Mouse (Mus musculus): Measurements from ENCODE around the gene Nab2.

The Nab2 gene

GRCm38 (mm10) chr10:127615591-127615990, 52.8 kb downstream of the Nab2 start:
- DNase-seq (ENCODE audit: low spot score in 2 of 2), result peak in 1 of 2 experiments; percentile 44

DNA sequence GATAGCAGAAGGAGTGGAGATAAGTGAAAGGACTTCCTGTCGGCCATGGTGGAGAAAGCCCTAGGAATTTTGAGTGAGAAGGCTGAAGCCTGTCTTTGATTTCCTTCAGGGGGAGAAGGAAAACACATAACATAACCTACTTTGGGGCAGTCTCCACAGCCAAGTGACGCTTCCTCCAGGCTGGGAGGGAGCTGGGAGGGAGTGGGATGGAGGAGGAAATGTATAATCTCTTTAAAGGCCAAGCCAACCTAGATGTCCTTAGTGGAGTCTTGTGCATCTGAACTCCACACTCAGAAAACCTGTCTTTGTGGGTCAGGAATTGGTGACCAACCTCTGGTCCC, 53.4 kb downstream of the Nab2 start:
- no peak for DNase-seq (ENCODE audit: low spot score in 2 of 2)

DNA sequence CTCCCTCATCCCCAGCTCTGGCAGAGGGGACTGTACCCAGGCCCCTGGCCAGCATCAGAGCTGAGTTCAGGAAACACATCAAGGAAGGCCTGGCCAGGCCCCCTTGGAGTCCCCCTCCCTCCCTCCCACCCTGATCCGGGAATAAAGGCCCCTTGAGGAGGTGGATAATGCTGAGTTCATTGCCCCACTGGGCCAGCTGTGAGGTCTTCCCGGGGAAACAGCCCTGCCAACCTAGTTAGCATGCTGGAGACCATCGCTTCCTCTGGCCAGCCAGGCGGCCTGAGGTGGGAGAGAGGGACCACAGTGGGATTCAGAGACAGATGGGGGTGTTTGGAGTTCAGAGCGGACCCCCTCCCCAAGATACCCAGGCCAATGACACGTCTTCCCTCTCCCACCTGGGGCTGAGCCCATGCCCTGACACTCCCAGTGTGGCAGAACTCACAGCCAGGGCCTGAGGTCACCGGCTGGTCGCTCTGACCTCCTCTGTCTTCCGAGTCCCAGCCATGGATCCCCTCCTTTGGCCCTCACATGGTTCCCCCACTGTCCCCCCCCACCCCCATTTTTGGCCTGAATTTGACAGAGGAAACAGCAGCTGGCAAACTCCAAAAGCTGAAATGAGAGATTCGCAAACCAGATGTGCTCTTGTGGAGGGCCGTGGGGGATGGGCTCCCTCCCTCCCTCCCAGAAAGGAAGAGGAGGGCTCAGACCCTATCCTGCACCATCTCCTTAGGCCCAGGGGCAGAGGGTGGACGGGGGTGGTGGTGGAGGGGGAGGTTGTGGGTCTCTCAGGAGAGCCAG, 53.9 kb downstream of the Nab2 start:
- peak in 1 of 2 experiments; percentile 35 for DNase-seq (ENCODE audit: low spot score in 2 of 2)

GRCm38 (mm10) chr10:127612079-127612775, 56.1 kb downstream of the Nab2 start:
- no peak for DNase-seq (ENCODE audit: low spot score in 2 of 2)

Data from right cerebral cortex, adult 2 months (tissue).